Mouse (Mus musculus) olfactory bulb, adult 2 months (tissue): ENCODE results near the gene Pfkm.

Experiments
- CTCF ChIP-seq: fragments of 200-500 bp; IDR thresholded peaks from 2 replicates; pipeline ENCODE4 v1.5.1; 2012; ENCODE audit warnings: low read depth, mild to moderate bottlenecking, low read length, moderate library complexity; ENCODE audit not compliant: insufficient read depth
- POLR2A ChIP-seq: fragments of 200-500 bp; IDR thresholded peaks from 2 replicates; pipeline ENCODE4 v1.6.1; 2012; ENCODE audit warnings: mild to moderate bottlenecking, low read depth, low read length, moderate library complexity; ENCODE audit not compliant: insufficient read depth

- no peak for TF ChIP-seq CTCF
- no peak for TF ChIP-seq POLR2A
Measured at GRCm38 (mm10) chr15:98051685-98052084, 40.7 kb upstream of the Pfkm start.
